Mouse (Mus musculus) limb, embryonic 11.5 days (tissue): ENCODE data around the gene Dgkk. TPM values are rescaled to one million over a fixed set of nuclear protein-coding genes. Genes with fewer than 3 reads are reported as not detected.
"Not testable (repeated sequence)": the region's sequence is repeated elsewhere in the genome, so short reads cannot be mapped to it uniquely, and the experiment has no call there.

ENCODE experiments used
- ATAC-seq: fragments of 200-750 bp; cut with Nextera tagmentation; 2 replicates; pipeline ENCODE4 v1.8.0; 2017; ENCODE audit warnings: low read depth; ENCODE audit not compliant: insufficient number of reproducible peaks, low FRiP score, low TSS enrichment
- DNase-seq: peaks from one replicate; pipeline ENCODE4 v3.0.0-alpha.2; 2015; ENCODE audit warnings: low spot score
- H3K27ac ChIP-seq: fragments of 300-500 bp; sonication (generic); replicated peaks from 2 replicates; pipeline ENCODE4 v1.5.1; 2014; ENCODE audit warnings: low read depth, mild to moderate bottlenecking, low read length
- H3K27me3 ChIP-seq: fragments of 300-500 bp; sonication (generic); 2 replicates; pipeline ENCODE4 v1.6.1; 2014; ENCODE audit warnings: mild to moderate bottlenecking, low read length, mixed read lengths; ENCODE audit not compliant: control insufficient read depth, insufficient read depth
- H3K36me3 ChIP-seq: fragments of 300-500 bp; sonication (generic); 2 replicates; pipeline ENCODE4 v1.6.1; 2014; ENCODE audit warnings: mild to moderate bottlenecking, low read length, moderate library complexity, mixed read lengths; ENCODE audit not compliant: control insufficient read depth, insufficient read depth
- H3K4me1 ChIP-seq: fragments of 300-500 bp; sonication (generic); 2 replicates; pipeline ENCODE4 v1.6.1; 2014; ENCODE audit warnings: low read length, mixed read lengths; ENCODE audit not compliant: control insufficient read depth, insufficient read depth
- H3K4me2 ChIP-seq: fragments of 300-500 bp; sonication (generic); 2 replicates; pipeline ENCODE4 v1.6.1; 2014; ENCODE audit warnings: low read depth, mild to moderate bottlenecking, moderate library complexity; ENCODE audit not compliant: severe bottlenecking
- H3K4me3 ChIP-seq: fragments of 300-500 bp; sonication (generic); 2 replicates; pipeline ENCODE4 v1.5.1; 2014; ENCODE audit warnings: low read depth, low read length
- H3K9ac ChIP-seq: fragments of 300-500 bp; sonication (generic); 2 replicates; pipeline ENCODE4 v1.6.1; 2014; ENCODE audit warnings: mild to moderate bottlenecking, low read length
- H3K9me3 ChIP-seq: fragments of 300-500 bp; sonication (generic); 2 replicates; pipeline ENCODE4 v1.6.1; 2016; ENCODE audit warnings: low read length; ENCODE audit not compliant: control insufficient read depth
- WGBS: fragments of 180-500 bp; shearing (Covaris S2); extraction: QIAGEN DNeasy Blood & Tissue Kit; methylation state at CpG from one replicate; pipeline ENCODE4 v1.1.7; 2014; 5-methylcytosine and 5-hydroxymethylcytosine counted together
- polyA plus RNA-seq: library from polyadenylated mRNA; unstranded; fragments of >200 nt; fragmentation: Nextera tagmentation; extraction: Ambion mirVana; gene quantifications from 2 replicates; pipeline ENCODE4 v1.2.1, GENCODE M21; 2014

Gene Dgkk
- polyA plus RNA-seq, result 1.3 and 1.8 TPM in 2 replicates

- Histone ChIP-seq H3K4me2 (peak within 1 kb of the TSS; percentile 40), H3K4me3 (peak within 1 kb of the TSS; percentile 20)
- H3K27me3 ChIP-seq, H3K27ac ChIP-seq, H3K9ac ChIP-seq, DNase-seq, H3K9me3 ChIP-seq, H3K4me1 ChIP-seq, ATAC-seq, H3K36me3 ChIP-seq: not testable (repeated sequence)
- WGBS, result 30% methylated on average over 11 of the region's 30 CpGs
Measured at GRCm38 (mm10) chrX:6779006-6779405, at the start of gene Dgkk. Dgkk (plus strand) TSS chrX:6779306.

DNA sequence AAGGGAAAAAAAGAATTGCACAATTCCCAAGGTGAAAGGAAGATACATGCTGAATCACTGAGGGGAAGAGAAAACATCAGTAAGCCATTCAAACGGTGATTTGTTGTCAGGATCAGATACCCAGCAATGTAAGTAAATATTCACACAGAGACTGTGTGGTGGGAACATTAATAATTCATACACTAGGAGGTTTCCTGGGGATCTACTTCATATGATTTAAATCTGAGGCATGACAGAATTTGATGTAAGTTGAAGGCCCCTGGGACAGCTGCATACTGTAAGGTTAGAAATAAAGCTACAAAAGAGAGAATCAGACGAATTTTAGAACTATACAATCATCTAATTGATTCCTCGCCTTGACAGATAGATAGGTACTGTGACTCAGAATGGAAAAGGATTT lies 45.1 kb upstream of the Dgkk start:
- Histone ChIP-seq H3K36me3 (no peaks in the 10 kb centered on the region), H3K4me2 (no peak overlapping the region), H3K9ac (no peak overlapping the region), H3K27me3 (no peaks in the 10 kb centered on the region), H3K4me1 (no peaks in the 10 kb centered on the region), H3K9me3 (no peaks in the 10 kb centered on the region), H3K4me3 (no peak overlapping the region), H3K27ac (no peak overlapping the region)
- whole genome bisulfite sequencing, result 74% methylated on average over 3 of the region's 3 CpGs
- no peak for ATAC-seq
- DNase-seq, result no peak

GRCm38 (mm10) chrX:6750714-6751113 lies 28.4 kb upstream of the Dgkk start:
- DNase-seq, result no peak
- Histone ChIP-seq H3K27ac (no peak overlapping the region), H3K27me3 (no peaks in the 10 kb centered on the region), H3K36me3 (no peaks in the 10 kb centered on the region), H3K4me3 (no peak overlapping the region), H3K4me1 (no peaks in the 10 kb centered on the region), H3K9ac (no peak overlapping the region), H3K4me2 (no peak overlapping the region), H3K9me3 (no peaks in the 10 kb centered on the region)
- WGBS, result 73% methylated on average over 1 of the region's 1 CpGs
- ATAC-seq, result no peak

GRCm38 (mm10) chrX:6751549-6752047 lies 27.5 kb upstream of the Dgkk start:
- H3K36me3 ChIP-seq, result no peaks in the 10 kb centered on the region
- H3K27me3 ChIP-seq, result no peaks in the 10 kb centered on the region
- no peaks in the 10 kb centered on the region for H3K4me1 ChIP-seq
- DNase-seq, result peak; percentile 23
- no peak overlapping the region for H3K9ac ChIP-seq
- no peak for ATAC-seq
- 50% methylated on average over 6 of the region's 6 CpGs for WGBS
- no peak overlapping the region for H3K4me2 ChIP-seq
- no peaks in the 10 kb centered on the region for H3K9me3 ChIP-seq
- H3K4me3 ChIP-seq, result no peak overlapping the region
- no peak overlapping the region for H3K27ac ChIP-seq

- Histone ChIP-seq H3K36me3 (no peaks in the 10 kb centered on the region), H3K4me2 (peak overlapping the region; percentile 37), H3K27me3 (0 out of 2 replicates have a peak, but pooled peaks cover 8% of the 10 kb centered on the region), H3K9me3 (no peaks in the 10 kb centered on the region), H3K27ac (no peak overlapping the region), H3K4me1 (no peaks in the 10 kb centered on the region), H3K9ac (no peak overlapping the region), H3K4me3 (peak overlapping the region; percentile 20; the same call in 1 of the 2 replicates)
- DNase-seq, result peak; percentile 24
- ATAC-seq, result no peak
- 22% methylated on average over 13 of the region's 13 CpGs for WGBS
Measured at GRCm38 (mm10) chrX:6777489-6778249, 1.4 kb upstream of the Dgkk start.

DNA sequence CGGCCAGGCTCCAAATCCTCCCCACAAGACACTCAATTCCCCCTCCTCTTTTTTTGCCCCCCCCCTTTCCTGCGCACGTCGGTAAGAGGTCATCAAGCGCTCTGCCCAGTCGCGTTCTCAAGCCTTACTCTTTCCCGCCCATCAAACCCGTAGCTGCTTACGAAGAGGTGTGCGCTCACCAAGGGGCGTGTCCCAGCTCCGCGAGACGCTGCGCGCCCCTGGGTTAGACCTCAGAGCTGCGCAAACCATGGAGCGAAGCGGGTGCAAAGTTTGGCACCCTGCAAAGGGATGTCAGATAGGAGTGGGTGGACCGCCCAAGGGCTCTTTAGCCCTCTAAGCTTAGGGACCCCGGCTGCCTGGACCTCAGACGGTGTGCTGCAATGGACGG lies 862 bp upstream of the Dgkk start:
- Histone ChIP-seq H3K27ac (no peak overlapping the region), H3K4me1 (no peaks in the 10 kb centered on the region), H3K9me3 (no peaks in the 10 kb centered on the region), H3K4me3 (peak overlapping the region; percentile 20), H3K9ac (no peak overlapping the region), H3K36me3 (no peaks in the 10 kb centered on the region), H3K27me3 (0 out of 2 replicates have a peak, but pooled peaks cover 8% of the 10 kb centered on the region), H3K4me2 (peak overlapping the region; percentile 37)
- 14% methylated on average over 24 of the region's 24 CpGs for WGBS
- ATAC-seq, result peak; percentile 83; the same call in 1 of the 2 replicates
- DNase-seq, result peak; percentile 63

GRCm38 (mm10) chrX:6779969-6780539 lies 948 bp downstream of the Dgkk start:
- H3K36me3 ChIP-seq, result no peaks in the 10 kb centered on the region
- DNase-seq, result no peak
- 0 out of 2 replicates have a peak, but pooled peaks cover 8% of the 10 kb centered on the region for H3K27me3 ChIP-seq
- no peaks in the 10 kb centered on the region for H3K4me1 ChIP-seq
- H3K9ac ChIP-seq, result no peak overlapping the region
- no peak for ATAC-seq
- H3K27ac ChIP-seq, result no peak overlapping the region
- no peaks in the 10 kb centered on the region for H3K9me3 ChIP-seq
- WGBS, result 23% methylated on average over 14 of the region's 16 CpGs
- 0 out of 2 replicates have a peak overlapping the region, but pooled peaks have one; percentile 10 for H3K4me3 ChIP-seq
- peak overlapping the region; percentile 40; the same call in 1 of the 2 replicates for H3K4me2 ChIP-seq

DNA sequence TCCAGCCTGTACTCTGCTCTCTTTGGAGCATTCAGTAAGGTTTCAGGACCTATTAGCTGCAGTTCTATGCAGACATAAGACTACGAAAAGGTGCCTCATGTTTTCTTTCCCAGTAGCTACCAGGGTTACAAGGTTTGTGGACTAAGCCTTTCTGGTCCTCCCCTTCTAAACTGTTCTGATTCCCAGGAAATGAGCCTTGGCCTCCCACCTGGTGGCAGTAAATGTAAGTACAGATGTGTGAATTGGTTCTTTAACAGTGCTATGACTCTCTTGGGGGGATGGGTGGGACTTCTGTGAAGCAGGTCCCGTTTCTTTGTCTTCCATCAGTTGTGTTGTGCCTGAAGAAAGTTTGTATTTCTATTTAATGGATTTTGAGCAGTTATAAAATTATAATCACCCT lies 53.4 kb downstream of the Dgkk start:
- no peaks in the 10 kb centered on the region for H3K9me3 ChIP-seq
- H3K9ac ChIP-seq, result no peak overlapping the region
- no peaks in the 10 kb centered on the region for H3K27me3 ChIP-seq
- WGBS, result 35% methylated on average over 2 of the region's 2 CpGs
- H3K4me2 ChIP-seq, result no peak overlapping the region
- H3K36me3 ChIP-seq, result no peaks in the 10 kb centered on the region
- H3K4me1 ChIP-seq, result no peaks in the 10 kb centered on the region
- DNase-seq (peak; percentile 22), ATAC-seq (no peak)
- H3K4me3 ChIP-seq, result no peak overlapping the region
- H3K27ac ChIP-seq, result no peak overlapping the region
